Mouse (Mus musculus): ENCODE measurements around the gene Nt5dc3. TPM values are rescaled to one million over a fixed set of nuclear protein-coding genes. Genes with fewer than 3 reads are reported as not detected.

Gene Nt5dc3
- total RNA-seq, 1 experiment, result 5.6 TPM

- no peak overlapping the region for H3K9ac ChIP-seq (ENCODE audit: insufficient read depth, low read depth, low read length, poor library complexity, severe bottlenecking)
- no peak for DNase-seq (ENCODE audit: low read depth, low spot score)
- no peaks in the 10 kb centered on the region for H3K9me3 ChIP-seq (ENCODE audit: control insufficient read depth, insufficient read depth, low read depth, low read length)
- H3K4me3 ChIP-seq (ENCODE audit: insufficient read depth in 1 of 2, low read depth in 1 of 2, low read length in 2 of 2, poor library complexity in 1 of 2, severe bottlenecking in 1 of 2), result no peak overlapping the region
- H3K36me3 ChIP-seq (ENCODE audit: control insufficient read depth, insufficient read depth, low read length, poor library complexity, severe bottlenecking), result peaks cover 16% of the 10 kb centered on the region; the same call in 1 of the 2 replicates
- TF ChIP-seq HCFC1 (IDR thresholded peaks at IDR 0.05; ENCODE audit: borderline replicate concordance, insufficient read depth, low read length) (no peak), CHD2 (IDR thresholded peaks at IDR 0.05; ENCODE audit: low read depth, low read length) (no peak)
- no peak overlapping the region for H3K27ac ChIP-seq (ENCODE audit: insufficient read depth, low read depth, low read length, poor library complexity, severe bottlenecking)
- in situ Hi-C loops (cut with MboI; ENCODE audit: low sequenced_read_pairs in 2 of 2, unreplicated experiment in 2 of 2), result no loop called here
- no peaks in the 10 kb centered on the region for H3K4me1 ChIP-seq (ENCODE audit: control insufficient read depth in 2 of 2, insufficient read depth in 2 of 2, low read length in 2 of 2, poor library complexity in 1 of 2)
These were observed 47.2 kb downstream of the Nt5dc3 start for GRCm38 (mm10) chr10:86825871-86826522.

- in situ Hi-C loops (cut with MboI; ENCODE audit: low sequenced_read_pairs in 2 of 2, unreplicated experiment in 2 of 2), result no loop called here
- no peak overlapping the region for H3K9ac ChIP-seq (ENCODE audit: insufficient read depth, low read depth, low read length, poor library complexity, severe bottlenecking)
- H3K9me3 ChIP-seq (ENCODE audit: control insufficient read depth, insufficient read depth, low read depth, low read length), result no peaks in the 10 kb centered on the region
These were observed 48.1 kb downstream of the Nt5dc3 start for GRCm38 (mm10) chr10:86826929-86827328.

GRCm38 (mm10) chr10:86828221-86829135, 49.7 kb downstream of the Nt5dc3 start:
- Histone ChIP-seq H3K27ac (ENCODE audit: insufficient read depth, low read depth, low read length, poor library complexity, severe bottlenecking) (no peak overlapping the region), H3K9me3 (ENCODE audit: control insufficient read depth, insufficient read depth, low read depth, low read length) (no peaks in the 10 kb centered on the region), H3K9ac (ENCODE audit: insufficient read depth, low read depth, low read length, poor library complexity, severe bottlenecking) (no peak overlapping the region), H3K4me1 (ENCODE audit: control insufficient read depth in 2 of 2, insufficient read depth in 2 of 2, low read length in 2 of 2, poor library complexity in 1 of 2) (no peaks in the 10 kb centered on the region), H3K4me3 (ENCODE audit: insufficient read depth in 1 of 2, low read depth in 1 of 2, low read length in 2 of 2, poor library complexity in 1 of 2, severe bottlenecking in 1 of 2) (no peak overlapping the region), H3K36me3 (ENCODE audit: control insufficient read depth, insufficient read depth, low read length, poor library complexity, severe bottlenecking) (peaks cover 18% of the 10 kb centered on the region; the same call in 1 of the 2 replicates)
- DNase-seq (ENCODE audit: low read depth, low spot score), result no peak
- in situ Hi-C loops (cut with MboI; ENCODE audit: low sequenced_read_pairs in 2 of 2, unreplicated experiment in 2 of 2), result no loop called here
- TF ChIP-seq HCFC1 (IDR thresholded peaks at IDR 0.05; ENCODE audit: borderline replicate concordance, insufficient read depth, low read length) (no peak), CHD2 (IDR thresholded peaks at IDR 0.05; ENCODE audit: low read depth, low read length) (no peak), ZNF384 (IDR thresholded peaks at IDR 0.05; ENCODE audit: low read depth, low read length) (no peak), ZC3H11A (IDR thresholded peaks at IDR 0.05; ENCODE audit: borderline replicate concordance, low read depth, low read length) (no peak), MAFK (IDR thresholded peaks at IDR 0.05; ENCODE audit: insufficient read depth, low read depth, low read length) (no peak)

More at GRCm38 (mm10) chr10:86826929-86827328, 48.1 kb downstream of the Nt5dc3 start:
- H3K27ac ChIP-seq (ENCODE audit: insufficient read depth, low read depth, low read length, poor library complexity, severe bottlenecking), result no peak overlapping the region
- peaks cover 20% of the 10 kb centered on the region; the same call in 1 of the 2 replicates for H3K36me3 ChIP-seq (ENCODE audit: control insufficient read depth, insufficient read depth, low read length, poor library complexity, severe bottlenecking)
- TF ChIP-seq ZNF384 (IDR thresholded peaks at IDR 0.05; ENCODE audit: low read depth, low read length), result no peak
- no peak for TF ChIP-seq HCFC1 (IDR thresholded peaks at IDR 0.05; ENCODE audit: borderline replicate concordance, insufficient read depth, low read length)
- no peak for TF ChIP-seq CHD2 (IDR thresholded peaks at IDR 0.05; ENCODE audit: low read depth, low read length)
- no peak for TF ChIP-seq ZC3H11A (IDR thresholded peaks at IDR 0.05; ENCODE audit: borderline replicate concordance, low read depth, low read length)
- TF ChIP-seq MAFK (IDR thresholded peaks at IDR 0.05; ENCODE audit: insufficient read depth, low read depth, low read length), result no peak
- no peak overlapping the region for H3K4me3 ChIP-seq (ENCODE audit: insufficient read depth in 1 of 2, low read depth in 1 of 2, low read length in 2 of 2, poor library complexity in 1 of 2, severe bottlenecking in 1 of 2)
- H3K4me1 ChIP-seq (ENCODE audit: control insufficient read depth in 2 of 2, insufficient read depth in 2 of 2, low read length in 2 of 2, poor library complexity in 1 of 2), result no peaks in the 10 kb centered on the region
- no peak for DNase-seq (ENCODE audit: low read depth, low spot score)

GRCm38 (mm10) chr10:86829515-86829914, 50.7 kb downstream of the Nt5dc3 start:
- in situ Hi-C loops (cut with MboI; ENCODE audit: low sequenced_read_pairs in 2 of 2, unreplicated experiment in 2 of 2), result no loop called here
- H3K9me3 ChIP-seq (ENCODE audit: control insufficient read depth, insufficient read depth, low read depth, low read length), result no peaks in the 10 kb centered on the region

More at GRCm38 (mm10) chr10:86829515-86829914, 50.7 kb downstream of the Nt5dc3 start:
- Histone ChIP-seq H3K9ac (ENCODE audit: insufficient read depth, low read depth, low read length, poor library complexity, severe bottlenecking) (no peak overlapping the region), H3K36me3 (ENCODE audit: control insufficient read depth, insufficient read depth, low read length, poor library complexity, severe bottlenecking) (peaks cover 25% of the 10 kb centered on the region), H3K27ac (ENCODE audit: insufficient read depth, low read depth, low read length, poor library complexity, severe bottlenecking) (no peak overlapping the region), H3K4me3 (ENCODE audit: insufficient read depth in 1 of 2, low read depth in 1 of 2, low read length in 2 of 2, poor library complexity in 1 of 2, severe bottlenecking in 1 of 2) (no peak overlapping the region), H3K4me1 (ENCODE audit: control insufficient read depth in 2 of 2, insufficient read depth in 2 of 2, low read length in 2 of 2, poor library complexity in 1 of 2) (no peaks in the 10 kb centered on the region)
- TF ChIP-seq ZC3H11A (IDR thresholded peaks at IDR 0.05; ENCODE audit: borderline replicate concordance, low read depth, low read length) (0 out of 2 replicates have a peak, but pooled peaks have one; percentile 15), CHD2 (IDR thresholded peaks at IDR 0.05; ENCODE audit: low read depth, low read length) (no peak)
- no peak for DNase-seq (ENCODE audit: low read depth, low spot score)
